Mouse (Mus musculus): ENCODE results near the gene Cnih1. TPM values are rescaled to one million over a fixed set of nuclear protein-coding genes. Genes with fewer than 3 reads are reported as not detected.

Cnih1 gene
- total RNA-seq, 2 experiments from 2014 or later: 49.2 to 54.3 TPM

- DNase-seq: no peak
- intact Hi-C loops (cut with DNase I): no loop called here
Observed at GRCm38 (mm10) chr14:46734761-46735455, 53.3 kb downstream of the Cnih1 start.

GRCm38 (mm10) chr14:46734262-46734661 lies 53.9 kb downstream of the Cnih1 start:
- intact Hi-C loops (cut with DNase I): no loop called here
- DNase-seq: no peak

GRCm38 (mm10) chr14:46725743-46726142 lies 62.5 kb downstream of the Cnih1 start:
- DNase-seq: no peak
- intact Hi-C loops (cut with DNase I): no loop called here

Other genes starting within 250 kb of the Cnih1 start
- under 1 TPM; 0.30 to 0.59 TPM for gene Cdkn3, start 27.9 kb downstream of the Cnih1 start, total RNA-seq (2021)
- 10 to 100 TPM; 16.2 to 18.5 TPM for gene Gmfb, start 33.8 kb upstream of the Cnih1 start, total RNA-seq (2021)
- 10 to 100 TPM; 41.2 to 48.1 TPM for gene Cgrrf1, start 43.7 kb upstream of the Cnih1 start, total RNA-seq (2021)
- 10 to 100 TPM; 37.4 to 45.7 TPM for gene Samd4, start 94.4 kb upstream of the Cnih1 start, total RNA-seq (2021)

Data from gastrocnemius, postnatal 36 days (tissue).